Mouse (Mus musculus) MEL (cell line): Measurements from ENCODE around the gene 4930544D05Rik.

Source experiments
- CHD2 ChIP-seq: IDR thresholded peaks from 2 replicates; pipeline ENCODE4 v1.6.1; 2011; ENCODE audit warnings: low read length, improper control_type of control experiment
- CTCF ChIP-seq, 3 experiments: IDR thresholded peaks in 2 of 3; conservative IDR thresholded peaks in 1 of 3; 2 replicates each; pipeline ENCODE4 v1.5.1; 2011 to 2012; ENCODE audit warnings: low read length in 3 of 3, low read depth in 2 of 3, mild to moderate bottlenecking in 2 of 3, improper control_type of control experiment in 1 of 3, inconsistent platforms in 1 of 3, mixed read lengths in 1 of 3, moderate library complexity in 1 of 3; ENCODE audit not compliant: control insufficient read depth in 1 of 3, insufficient read depth in 1 of 3, poor library complexity in 1 of 3, severe bottlenecking in 1 of 3
- EP300 ChIP-seq, 2 experiments: IDR thresholded peaks; 2 replicates each; pipeline ENCODE4 v1.6.1; 2011; ENCODE audit warnings: improper control_type of control experiment in 2 of 2, low read length in 2 of 2, low read depth in 1 of 2, mild to moderate bottlenecking in 1 of 2
- MAFK ChIP-seq: IDR thresholded peaks from 2 replicates; pipeline ENCODE4 v1.6.1; 2011; ENCODE audit warnings: low read depth, mild to moderate bottlenecking, low read length, improper control_type of control experiment, borderline replicate concordance
- MEF2A ChIP-seq: IDR thresholded peaks from 2 replicates; pipeline ENCODE4 v1.6.1; 2014; ENCODE audit warnings: low read depth, mild to moderate bottlenecking, inconsistent platforms, low read length, improper control_type of control experiment; ENCODE audit not compliant: poor library complexity, insufficient replicate concordance, severe bottlenecking; ENCODE audit errors: extremely low read depth
- MYB ChIP-seq: IDR thresholded peaks from 2 replicates; pipeline ENCODE4 v1.6.1; 2011; ENCODE audit warnings: mild to moderate bottlenecking, low read depth, low read length, improper control_type of control experiment
- NRF1 ChIP-seq: IDR thresholded peaks from 2 replicates; pipeline ENCODE4 v1.6.1; 2014; ENCODE audit warnings: low read depth, mild to moderate bottlenecking, inconsistent platforms, low read length, improper control_type of control experiment, moderate library complexity; ENCODE audit not compliant: poor library complexity, insufficient read depth, severe bottlenecking
- POLR2A ChIP-seq, 2 experiments: IDR thresholded peaks; 2 replicates each; pipeline ENCODE4 v1.6.1; 2011 to 2012; ENCODE audit warnings: low read length in 2 of 2, mild to moderate bottlenecking in 2 of 2, control low read depth in 1 of 2, improper control_type of control experiment in 1 of 2, low read depth in 1 of 2, moderate library complexity in 1 of 2; ENCODE audit not compliant: control insufficient read depth in 1 of 2, insufficient read depth in 1 of 2, poor library complexity in 1 of 2
- POLR2AphosphoS2 ChIP-seq: IDR thresholded peaks from 2 replicates; pipeline ENCODE4 v1.6.1; 2011; ENCODE audit warnings: low read length, improper control_type of control experiment
- RCOR1 ChIP-seq: IDR thresholded peaks from 2 replicates; pipeline ENCODE4 v1.6.1; 2012; ENCODE audit warnings: low read depth, mild to moderate bottlenecking, inconsistent platforms, low read length, improper control_type of control experiment
- TCF12 ChIP-seq: IDR thresholded peaks from 2 replicates; pipeline ENCODE4 v1.6.1; 2014; ENCODE audit warnings: low read depth, mild to moderate bottlenecking, inconsistent platforms, low read length, improper control_type of control experiment, moderate library complexity
- ZKSCAN1 ChIP-seq: IDR thresholded peaks from 2 replicates; pipeline ENCODE4 v1.6.1; 2012; ENCODE audit warnings: low read depth, mild to moderate bottlenecking, inconsistent platforms, low read length, improper control_type of control experiment, moderate library complexity

DNA sequence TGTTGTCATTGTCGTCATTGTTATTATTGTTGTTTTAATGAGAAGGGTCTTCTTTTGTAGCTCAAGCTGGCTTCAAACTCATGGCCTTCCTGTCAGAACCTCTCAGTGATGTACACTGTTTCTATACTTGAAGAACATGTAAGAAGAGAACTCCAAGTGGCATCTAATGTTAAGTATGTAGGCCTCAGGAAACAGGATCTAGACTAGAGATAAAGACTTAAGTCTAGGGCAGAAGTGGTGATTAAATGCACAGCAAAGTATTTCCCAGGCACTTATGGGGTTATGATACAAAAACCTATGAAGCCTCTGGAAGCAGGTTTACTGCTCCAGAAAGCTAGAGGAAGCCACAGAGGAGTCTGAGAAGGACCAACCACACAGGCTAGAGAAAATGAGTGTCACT lies 22.6 kb downstream of the 4930544D05Rik start:
- TF ChIP-seq RCOR1 (no peak), CTCF (IDR thresholded peaks at IDR 0.05 in 2 of 3, conservative IDR thresholded peaks at IDR 0.05 in 1 of 3; ENCODE audit: control insufficient read depth in 1 of 3, insufficient read depth in 1 of 3, low read depth in 2 of 3, low read length in 3 of 3, poor library complexity in 1 of 3, severe bottlenecking in 1 of 3) (no peak), MAFK (no peak), MEF2A (no peak), ZKSCAN1 (no peak), TCF12 (0 out of 2 replicates have a peak, but pooled peaks have one; percentile 15), POLR2AphosphoS2 (no peak), NRF1 (no peak), EP300 (IDR thresholded peaks at IDR 0.05; ENCODE audit: low read depth in 1 of 2, low read length in 2 of 2) (peak in 1 of 2 experiments; percentile 55; a peak in 2 of 4 replicates), CHD2 (no peak), POLR2A (IDR thresholded peaks at IDR 0.05; ENCODE audit: control insufficient read depth in 1 of 2, insufficient read depth in 1 of 2, low read depth in 1 of 2, low read length in 2 of 2, poor library complexity in 1 of 2) (no peak), MYB (no peak)
